Mouse (Mus musculus): ENCODE measurements around the gene Wnk2. TPM values are rescaled to one million over a fixed set of nuclear protein-coding genes. Genes with fewer than 3 reads are reported as not detected.

The Wnk2 gene
- not detected in 2 replicates for polyA plus RNA-seq (2012)

DNA sequence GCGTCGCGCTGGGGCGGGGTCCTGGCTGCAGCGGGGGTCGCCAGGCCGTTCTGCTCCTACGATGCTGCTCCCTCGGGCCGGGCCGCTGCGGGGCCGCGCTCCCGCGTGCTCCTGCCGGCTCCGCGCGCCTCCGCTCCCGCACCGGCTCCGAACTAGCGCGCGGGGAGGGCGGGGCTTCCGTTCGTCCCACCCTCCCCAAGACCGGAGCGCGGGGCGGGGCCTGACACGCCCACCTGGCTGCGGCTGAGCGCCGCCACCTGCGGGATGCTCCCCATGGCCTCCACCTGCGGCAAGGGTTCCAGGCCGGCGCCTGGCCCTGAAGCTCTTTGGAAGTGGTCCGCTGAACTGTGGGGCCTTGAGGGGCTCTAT, at the start of gene Wnk2:
Wnk2 (minus strand) TSS at position 157 of the 369 bp plus-strand sequence.
- peaks cover 57% of the 10 kb centered on the region for H3K27me3 ChIP-seq (ENCODE audit: control insufficient read depth)
- H3K36me3 ChIP-seq (ENCODE audit: control insufficient read depth) = no peaks in the 10 kb centered on the region
- H3K9me3 ChIP-seq (ENCODE audit: control insufficient read depth, low read length) = peaks cover 2% of the 10 kb centered on the region; the same call in 1 of the 2 replicates
- TF ChIP-seq TAL1 (IDR thresholded peaks at IDR 0.05; ENCODE audit: low read length) (no peak), GATA1 (IDR thresholded peaks at IDR 0.05; ENCODE audit: low read length) (no peak)
- H3K4me3 ChIP-seq (replicated peaks) = peak within 1 kb of the TSS; percentile 51
- peaks cover 7% of the 10 kb centered on the region for H3K4me1 ChIP-seq (ENCODE audit: control insufficient read depth)

DNA sequence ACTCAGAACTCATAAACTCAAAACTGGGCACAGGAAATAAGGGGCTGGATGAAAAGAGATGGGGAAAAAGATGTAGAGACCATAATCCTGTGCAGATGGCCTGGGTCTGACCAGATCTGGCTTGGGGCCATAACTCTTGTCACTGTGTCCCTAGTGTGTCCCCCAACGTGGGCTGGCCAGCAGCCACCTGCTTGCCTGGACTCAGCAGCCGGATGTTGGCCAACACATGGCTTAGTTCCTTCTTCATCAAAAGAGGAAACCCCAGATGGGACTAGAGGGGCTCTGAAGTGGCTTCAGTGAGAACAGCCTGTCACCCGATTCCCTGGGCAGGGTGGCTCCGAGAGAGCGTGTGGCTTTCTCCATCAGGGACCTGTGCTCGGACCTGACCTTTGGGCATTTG, 49.0 kb upstream of the Wnk2 start:
- no peak overlapping the region for H3K4me3 ChIP-seq (replicated peaks)
- peaks cover 21% of the 10 kb centered on the region for H3K36me3 ChIP-seq (ENCODE audit: control insufficient read depth)
- TF ChIP-seq GATA1 (IDR thresholded peaks at IDR 0.05; ENCODE audit: low read length) = no peak
- no peak for TF ChIP-seq TAL1 (IDR thresholded peaks at IDR 0.05; ENCODE audit: low read length)
- no peaks in the 10 kb centered on the region for H3K9me3 ChIP-seq (ENCODE audit: control insufficient read depth, low read length)
- no peaks in the 10 kb centered on the region; the same call in 1 of the 2 replicates for H3K4me1 ChIP-seq (ENCODE audit: control insufficient read depth)
- H3K27me3 ChIP-seq (ENCODE audit: control insufficient read depth) = no peaks in the 10 kb centered on the region

- TF ChIP-seq TAL1 (IDR thresholded peaks at IDR 0.05; ENCODE audit: low read length) = no peak
- no peak for TF ChIP-seq GATA1 (IDR thresholded peaks at IDR 0.05; ENCODE audit: low read length)
- no peak overlapping the region for H3K4me3 ChIP-seq (replicated peaks)
- H3K4me1 ChIP-seq (ENCODE audit: control insufficient read depth) = peaks cover 1% of the 10 kb centered on the region; the same call in 1 of the 2 replicates
- H3K36me3 ChIP-seq (ENCODE audit: control insufficient read depth) = peaks cover 21% of the 10 kb centered on the region
- H3K27me3 ChIP-seq (ENCODE audit: control insufficient read depth) = no peaks in the 10 kb centered on the region
- no peaks in the 10 kb centered on the region for H3K9me3 ChIP-seq (ENCODE audit: control insufficient read depth, low read length)
These were observed 48.4 kb upstream of the Wnk2 start for GRCm38 (mm10) chr13:49196211-49196610.

DNA sequence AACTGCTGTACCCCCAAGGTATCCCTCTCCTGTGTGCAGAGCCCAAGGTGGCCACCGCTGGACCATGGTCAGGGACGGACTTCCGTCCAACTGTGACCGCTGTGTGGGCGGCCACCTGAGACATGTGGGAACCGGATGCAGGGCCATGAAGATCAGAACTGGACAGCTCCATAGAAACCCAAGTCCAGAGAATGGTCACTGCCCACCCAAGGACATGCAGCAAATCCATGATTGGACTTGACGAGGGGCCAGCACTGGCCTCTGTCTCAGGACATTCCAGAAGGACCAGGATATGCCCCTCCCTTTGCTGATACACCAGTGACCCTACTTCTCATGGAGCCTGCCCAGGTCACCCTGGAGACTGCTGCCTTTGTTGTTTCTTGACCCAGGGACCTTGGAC, 47.8 kb upstream of the Wnk2 start:
- H3K36me3 ChIP-seq (ENCODE audit: control insufficient read depth) = peaks cover 21% of the 10 kb centered on the region
- peaks cover 7% of the 10 kb centered on the region for H3K4me1 ChIP-seq (ENCODE audit: control insufficient read depth)
- H3K9me3 ChIP-seq (ENCODE audit: control insufficient read depth, low read length) = no peaks in the 10 kb centered on the region
- no peak overlapping the region for H3K4me3 ChIP-seq (replicated peaks)
- no peaks in the 10 kb centered on the region for H3K27me3 ChIP-seq (ENCODE audit: control insufficient read depth)
- TF ChIP-seq TAL1 (IDR thresholded peaks at IDR 0.05; ENCODE audit: low read length) (no peak), GATA1 (IDR thresholded peaks at IDR 0.05; ENCODE audit: low read length) (no peak)

DNA sequence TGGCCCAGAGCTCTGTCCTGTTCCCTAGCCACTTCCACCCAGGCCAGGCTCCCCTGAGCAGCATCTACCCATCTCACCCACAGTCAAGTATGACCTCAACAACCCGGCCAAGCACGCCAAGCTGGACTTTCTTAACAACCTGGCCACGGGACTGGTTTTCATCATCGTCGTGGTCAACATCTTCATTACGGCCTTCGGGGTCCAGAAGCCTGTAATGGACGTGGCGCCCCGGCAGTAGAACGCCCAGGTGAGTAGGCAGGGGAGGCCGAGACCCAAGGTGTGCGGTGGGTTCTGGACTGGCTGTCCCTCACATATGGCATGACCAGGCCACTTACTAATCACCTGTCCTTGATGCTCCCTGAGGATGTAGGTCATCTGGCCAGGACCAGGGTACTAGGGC, 47.0 kb upstream of the Wnk2 start:
- peaks cover 21% of the 10 kb centered on the region for H3K36me3 ChIP-seq (ENCODE audit: control insufficient read depth)
- H3K4me1 ChIP-seq (ENCODE audit: control insufficient read depth) = peaks cover 11% of the 10 kb centered on the region
- no peaks in the 10 kb centered on the region for H3K9me3 ChIP-seq (ENCODE audit: control insufficient read depth, low read length)
- TF ChIP-seq TAL1 (IDR thresholded peaks at IDR 0.05; ENCODE audit: low read length) (no peak), GATA1 (IDR thresholded peaks at IDR 0.05; ENCODE audit: low read length) (no peak)
- H3K27me3 ChIP-seq (ENCODE audit: control insufficient read depth) = no peaks in the 10 kb centered on the region
- H3K4me3 ChIP-seq (replicated peaks) = no peak overlapping the region

DNA sequence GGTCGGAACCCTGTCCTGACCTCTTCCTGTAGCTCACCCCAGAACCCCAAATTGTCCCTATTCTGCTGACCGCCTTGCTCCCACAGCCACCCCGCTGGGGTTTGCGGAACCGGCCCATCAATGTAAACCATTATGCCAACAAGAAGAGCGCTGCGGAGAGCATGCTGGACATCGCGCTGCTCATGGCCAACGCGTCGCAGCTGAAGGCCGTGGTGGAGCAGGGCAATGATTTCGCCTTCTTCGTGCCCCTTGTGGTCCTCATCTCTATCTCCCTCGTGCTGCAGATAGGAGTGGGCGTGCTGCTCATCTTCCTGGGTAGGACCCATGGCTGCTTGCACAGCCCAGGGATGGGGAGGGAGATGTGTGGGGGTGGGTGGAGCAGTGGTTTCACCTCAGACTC, 45.8 kb upstream of the Wnk2 start:
- Histone ChIP-seq H3K4me1 (ENCODE audit: control insufficient read depth) (peaks cover 18% of the 10 kb centered on the region), H3K27me3 (ENCODE audit: control insufficient read depth) (no peaks in the 10 kb centered on the region), H3K4me3 (replicated peaks) (no peak overlapping the region), H3K36me3 (ENCODE audit: control insufficient read depth) (peaks cover 21% of the 10 kb centered on the region), H3K9me3 (ENCODE audit: control insufficient read depth, low read length) (no peaks in the 10 kb centered on the region)
- TF ChIP-seq GATA1 (IDR thresholded peaks at IDR 0.05; ENCODE audit: low read length) (no peak), TAL1 (IDR thresholded peaks at IDR 0.05; ENCODE audit: low read length) (no peak)

GRCm38 (mm10) chr13:49192156-49192855, 44.5 kb upstream of the Wnk2 start:
- TF ChIP-seq GATA1 (IDR thresholded peaks at IDR 0.05; ENCODE audit: low read length) (no peak), TAL1 (IDR thresholded peaks at IDR 0.05; ENCODE audit: low read length) (no peak)
- no peaks in the 10 kb centered on the region for H3K9me3 ChIP-seq (ENCODE audit: control insufficient read depth, low read length)
- H3K4me3 ChIP-seq (replicated peaks) = no peak overlapping the region
- H3K27me3 ChIP-seq (ENCODE audit: control insufficient read depth) = no peaks in the 10 kb centered on the region
- H3K4me1 ChIP-seq (ENCODE audit: control insufficient read depth) = peaks cover 31% of the 10 kb centered on the region
- peaks cover 21% of the 10 kb centered on the region for H3K36me3 ChIP-seq (ENCODE audit: control insufficient read depth)

GRCm38 (mm10) chr13:49191673-49192035, 43.8 kb upstream of the Wnk2 start:
- Histone ChIP-seq H3K36me3 (ENCODE audit: control insufficient read depth) (peaks cover 21% of the 10 kb centered on the region), H3K4me1 (ENCODE audit: control insufficient read depth) (peaks cover 37% of the 10 kb centered on the region), H3K27me3 (ENCODE audit: control insufficient read depth) (no peaks in the 10 kb centered on the region), H3K4me3 (replicated peaks) (no peak overlapping the region), H3K9me3 (ENCODE audit: control insufficient read depth, low read length) (no peaks in the 10 kb centered on the region)
- TF ChIP-seq GATA1 (IDR thresholded peaks at IDR 0.05; ENCODE audit: low read length) (no peak), TAL1 (IDR thresholded peaks at IDR 0.05; ENCODE audit: low read length) (no peak)

DNA sequence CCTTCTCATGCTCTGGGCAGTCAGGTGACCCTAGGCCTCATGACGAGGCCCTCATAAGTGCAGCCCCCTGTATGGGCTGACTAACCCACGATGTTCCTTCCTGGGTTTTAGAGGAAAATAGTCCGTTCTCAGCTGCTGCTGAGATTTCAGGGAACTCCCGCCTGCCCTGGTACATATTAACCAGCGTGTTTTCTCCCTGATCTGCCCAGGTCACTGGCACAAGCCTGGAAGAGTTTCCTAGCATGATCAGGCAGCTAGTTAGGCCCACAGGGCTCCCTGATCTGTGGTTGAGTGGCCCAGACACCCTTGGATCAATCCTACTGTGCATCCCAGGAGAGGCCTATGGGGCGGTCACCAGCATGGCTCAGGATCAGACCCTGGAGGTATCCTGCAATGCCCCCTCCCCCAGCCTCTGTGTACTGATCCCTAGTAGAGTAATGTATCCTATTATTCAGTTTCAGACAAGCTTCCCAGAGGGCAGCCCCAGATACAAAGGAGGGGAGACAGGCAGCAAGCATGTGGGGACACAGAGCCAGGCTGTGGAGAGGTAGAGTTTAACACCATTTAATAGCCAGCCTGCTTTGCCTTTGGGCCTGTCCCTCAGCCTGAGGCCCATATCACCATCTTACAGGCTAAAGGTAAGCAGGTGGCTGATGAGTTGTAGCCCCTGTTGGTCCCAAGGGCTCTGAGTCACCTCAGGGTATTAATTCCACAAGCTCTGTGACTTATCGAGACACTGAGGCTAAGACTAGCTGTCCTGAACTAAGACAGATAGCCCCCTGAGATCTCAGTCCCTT, 43.3 kb upstream of the Wnk2 start:
- Histone ChIP-seq H3K4me1 (ENCODE audit: control insufficient read depth) (peaks cover 40% of the 10 kb centered on the region), H3K9me3 (ENCODE audit: control insufficient read depth, low read length) (no peaks in the 10 kb centered on the region), H3K36me3 (ENCODE audit: control insufficient read depth) (peaks cover 20% of the 10 kb centered on the region), H3K4me3 (replicated peaks) (no peak overlapping the region), H3K27me3 (ENCODE audit: control insufficient read depth) (no peaks in the 10 kb centered on the region)
- no peak for TF ChIP-seq TAL1 (IDR thresholded peaks at IDR 0.05; ENCODE audit: low read length)
- no peak for TF ChIP-seq GATA1 (IDR thresholded peaks at IDR 0.05; ENCODE audit: low read length)
